Comparison of ENCODE assay signal across 8 mouse cellular contexts in the genomic region with DNA sequence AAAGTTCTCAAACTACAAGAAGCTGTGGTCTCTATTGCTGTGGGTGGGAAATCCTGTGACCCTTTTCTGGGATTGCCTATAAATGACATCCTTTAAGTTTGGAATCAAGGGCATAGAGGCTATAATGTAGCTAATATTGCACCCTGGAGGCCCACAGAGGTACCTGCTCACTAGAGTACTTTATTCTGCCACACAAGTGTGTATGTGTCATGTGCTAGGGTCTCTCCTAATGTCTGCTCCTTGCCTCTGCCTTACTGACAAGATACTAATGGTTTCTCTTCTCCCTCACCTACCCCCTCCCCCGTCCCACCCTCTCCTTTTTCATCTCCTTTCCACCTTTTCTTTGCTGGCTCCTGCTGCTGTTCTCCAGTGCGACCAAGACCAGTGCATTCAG.
DNase-seq lines count a peak whose midpoint lies in the region; ATAC-seq and TF ChIP-seq lines count a peak whose summit lies in the region.

No protein-coding gene starts in this region.

- no peak for DNase-seq in heart, postnatal 4 days
- no peak for DNase-seq in left cerebral cortex, adult 2 months (ENCODE audit: extremely low spot score in 1 of 2, low spot score in 2 of 2)
- no peak for DNase-seq in embryo, embryonic 10.5 days (ENCODE audit: low spot score)

- H3K9ac ChIP-seq in heart, embryonic 16.5 days (ENCODE audit: low read length): no peak overlapping the region
- H3K9ac ChIP-seq in embryonic facial prominence, embryonic 13.5 days: peak overlapping the region; percentile 71
- peak overlapping the region; percentile 68 for H3K9ac ChIP-seq in hindbrain, embryonic 16.5 days (ENCODE audit: low read depth, low read length)
- H3K9ac ChIP-seq in midbrain, embryonic 15.5 days: peak overlapping the region; percentile 40

- H3K27me3 ChIP-seq in heart, embryonic 16.5 days (ENCODE audit: control insufficient read depth, insufficient read depth, low read length): no peaks in the 10 kb centered on the region
- no peaks in the 10 kb centered on the region for H3K27me3 ChIP-seq in embryonic facial prominence, embryonic 13.5 days
- no peaks in the 10 kb centered on the region for H3K27me3 ChIP-seq in hindbrain, embryonic 16.5 days (replicated peaks; ENCODE audit: control insufficient read depth, insufficient read depth, low read length)
- H3K27me3 ChIP-seq in midbrain, embryonic 15.5 days (replicated peaks): 0 out of 2 replicates have a peak, but pooled peaks cover 5% of the 10 kb centered on the region

- no peak for ATAC-seq in heart, embryonic 16.5 days (replicated peaks; ENCODE audit: extremely low read depth, insufficient read depth, low FRiP score)
- ATAC-seq in embryonic facial prominence, embryonic 13.5 days (ENCODE audit: insufficient number of reproducible peaks, insufficient read depth, low FRiP score, low TSS enrichment, low read depth): no peak
- ATAC-seq in hindbrain, embryonic 16.5 days: peak; percentile 19; the same call in 1 of the 2 replicates
- ATAC-seq in midbrain, embryonic 15.5 days (replicated peaks): peak; percentile 53
- no peak for ATAC-seq in megakaryocyte, adult 5-6 weeks (ENCODE audit: poor library complexity, severe bottlenecking)

- H3K36me3 ChIP-seq in heart, embryonic 16.5 days (ENCODE audit: control insufficient read depth, insufficient read depth): no peaks in the 10 kb centered on the region
- no peaks in the 10 kb centered on the region for H3K36me3 ChIP-seq in embryonic facial prominence, embryonic 13.5 days
- H3K36me3 ChIP-seq in hindbrain, embryonic 16.5 days (ENCODE audit: control insufficient read depth, insufficient read depth, low read length): no peaks in the 10 kb centered on the region
- no peaks in the 10 kb centered on the region for H3K36me3 ChIP-seq in midbrain, embryonic 15.5 days (replicated peaks)

- H3K27ac ChIP-seq in heart, embryonic 16.5 days (ENCODE audit: low read length): no peak overlapping the region
- H3K27ac ChIP-seq in embryonic facial prominence, embryonic 13.5 days: peak overlapping the region; percentile 44; the same call in 1 of the 2 replicates
- no peak overlapping the region for H3K27ac ChIP-seq in hindbrain, embryonic 16.5 days (ENCODE audit: low read depth, low read length)
- H3K27ac ChIP-seq in midbrain, embryonic 15.5 days: peak overlapping the region; percentile 58
- H3K27ac ChIP-seq in left cerebral cortex, adult 2 months: no peak overlapping the region

- WGBS in heart, embryonic 16.5 days: 41% methylated on average over 2 of the region's 2 CpGs
- WGBS in embryonic facial prominence, embryonic 13.5 days: 28% methylated on average over 2 of the region's 2 CpGs
- WGBS in hindbrain, embryonic 16.5 days: 25% methylated on average over 2 of the region's 2 CpGs
- 19% methylated on average over 2 of the region's 2 CpGs for WGBS in midbrain, embryonic 15.5 days

- H3K4me3 ChIP-seq in heart, embryonic 16.5 days (ENCODE audit: low read length): no peak overlapping the region; the same call in 1 of the 2 replicates
- H3K4me3 ChIP-seq in embryonic facial prominence, embryonic 13.5 days: peak overlapping the region; percentile 51
- H3K4me3 ChIP-seq in hindbrain, embryonic 16.5 days (ENCODE audit: low read length): no peak overlapping the region; the same call in 1 of the 2 replicates
- H3K4me3 ChIP-seq in midbrain, embryonic 15.5 days: no peak overlapping the region
- H3K4me3 ChIP-seq in left cerebral cortex, adult 2 months: no peak overlapping the region

- intact Hi-C loops in left cerebral cortex, adult 2 months (cut with DNase I): no loop called here

- H3K4me1 ChIP-seq in heart, embryonic 16.5 days (ENCODE audit: control insufficient read depth, insufficient read depth, low read length): peaks cover 3% of the 10 kb centered on the region; the same call in 1 of the 2 replicates
- peaks cover 11% of the 10 kb centered on the region for H3K4me1 ChIP-seq in embryonic facial prominence, embryonic 13.5 days
- peaks cover 10% of the 10 kb centered on the region for H3K4me1 ChIP-seq in hindbrain, embryonic 16.5 days (ENCODE audit: control insufficient read depth, insufficient read depth, low read depth, low read length)
- peaks cover 11% of the 10 kb centered on the region for H3K4me1 ChIP-seq in midbrain, embryonic 15.5 days

- H3K4me2 ChIP-seq in heart, embryonic 16.5 days (ENCODE audit: low read depth, low read length): peak overlapping the region; percentile 79
- peak overlapping the region; percentile 89 for H3K4me2 ChIP-seq in embryonic facial prominence, embryonic 13.5 days
- H3K4me2 ChIP-seq in hindbrain, embryonic 16.5 days (ENCODE audit: low read length): peak overlapping the region; percentile 81
- peak overlapping the region; percentile 59 for H3K4me2 ChIP-seq in midbrain, embryonic 15.5 days

- no peak for TF ChIP-seq CTCF in left cerebral cortex, adult 2 months (IDR thresholded peaks at IDR 0.05)

- H3K9me3 ChIP-seq in heart, embryonic 16.5 days (replicated peaks; ENCODE audit: control insufficient read depth, low read length): no peaks in the 10 kb centered on the region
- no peaks in the 10 kb centered on the region for H3K9me3 ChIP-seq in embryonic facial prominence, embryonic 13.5 days
- H3K9me3 ChIP-seq in hindbrain, embryonic 16.5 days (ENCODE audit: control insufficient read depth, low read length): no peaks in the 10 kb centered on the region
- H3K9me3 ChIP-seq in midbrain, embryonic 15.5 days: no peaks in the 10 kb centered on the region

Comparison
In these comparisons a context has a peak if more than half of its experiments do, and no peak if none do; other contexts are left out.
1. ATAC-seq: peak in hindbrain, embryonic 16.5 days (single experiment) and midbrain, embryonic 15.5 days (single experiment); none in heart, embryonic 16.5 days (single experiment), embryonic facial prominence, embryonic 13.5 days (single experiment) and megakaryocyte, adult 5-6 weeks (single experiment).
2. H3K27ac ChIP-seq: peak in embryonic facial prominence, embryonic 13.5 days (single experiment) and midbrain, embryonic 15.5 days (single experiment); none in heart, embryonic 16.5 days (single experiment), hindbrain, embryonic 16.5 days (single experiment) and left cerebral cortex, adult 2 months (single experiment).
3. Peak in every context shown above with its lines, with median percentiles within 50 percentile points of each other: H3K4me2 ChIP-seq.